Mouse (Mus musculus) ES-E14 (cell line): Measurements from ENCODE around the gene Fbxo21. TPM values are rescaled to one million over a fixed set of nuclear protein-coding genes. Genes with fewer than 3 reads are reported as not detected.

ENCODE experiments used
- DNase-seq: peaks from one replicate; pipeline ENCODE4 v3.0.0-alpha.2; 2013; ENCODE audit warnings: low read depth, low spot score
- H3K27ac ChIP-seq: 2 replicates; pipeline ENCODE4 v1.5.1; 2012; ENCODE audit warnings: low read depth, mild to moderate bottlenecking, low read length, moderate library complexity, mixed read lengths; ENCODE audit not compliant: poor library complexity, insufficient read depth, severe bottlenecking
- H3K36me3 ChIP-seq: 2 replicates; pipeline ENCODE4 v1.6.1; 2012; ENCODE audit warnings: mild to moderate bottlenecking, low read length, moderate library complexity, mixed read lengths; ENCODE audit not compliant: control insufficient read depth, poor library complexity, insufficient read depth, severe bottlenecking
- H3K4me1 ChIP-seq, 2 experiments: fragments of 150-350 bp in 1 of 2; sonication (generic) in 1 of 2; 2 replicates each; pipeline ENCODE4 v1.6.1; 2012; ENCODE audit warnings: low read length in 2 of 2, mild to moderate bottlenecking in 1 of 2, mixed read lengths in 1 of 2; ENCODE audit not compliant: control insufficient read depth in 2 of 2, insufficient read depth in 2 of 2, poor library complexity in 1 of 2
- H3K4me3 ChIP-seq, 2 experiments: fragments of 150-350 bp in 1 of 2; sonication (generic) in 1 of 2; 2 replicates each; pipeline ENCODE4 v1.5.1; 2012; ENCODE audit warnings: low read length in 2 of 2, low read depth in 1 of 2, mild to moderate bottlenecking in 1 of 2, mixed read lengths in 1 of 2; ENCODE audit not compliant: insufficient read depth in 1 of 2, poor library complexity in 1 of 2, severe bottlenecking in 1 of 2
- H3K9ac ChIP-seq: 2 replicates; pipeline ENCODE4 v1.6.1; 2012; ENCODE audit warnings: low read depth, mild to moderate bottlenecking, low read length, mixed read lengths; ENCODE audit not compliant: poor library complexity, insufficient read depth, severe bottlenecking
- H3K9me3 ChIP-seq: fragments of 150-350 bp; sonication (generic); 2 replicates; pipeline ENCODE4 v1.6.1; 2012; ENCODE audit warnings: low read depth, mild to moderate bottlenecking, low read length; ENCODE audit not compliant: control insufficient read depth, insufficient read depth
- CHD2 ChIP-seq: IDR thresholded peaks from 2 replicates; pipeline ENCODE4 v1.6.1; 2014; ENCODE audit warnings: mild to moderate bottlenecking, low read depth, low read length, inconsistent platforms
- HCFC1 ChIP-seq: IDR thresholded peaks from 2 replicates; pipeline ENCODE4 v1.6.1; 2012; ENCODE audit warnings: low read length, inconsistent platforms, borderline replicate concordance; ENCODE audit not compliant: insufficient read depth
- MAFK ChIP-seq: IDR thresholded peaks from 2 replicates; pipeline ENCODE4 v1.6.1; 2014; ENCODE audit warnings: mild to moderate bottlenecking, low read depth, low read length, inconsistent platforms; ENCODE audit not compliant: insufficient read depth
- ZC3H11A ChIP-seq: IDR thresholded peaks from 2 replicates; pipeline ENCODE4 v1.6.1; 2012; ENCODE audit warnings: low read depth, mild to moderate bottlenecking, inconsistent platforms, low read length, borderline replicate concordance
- ZNF384 ChIP-seq: IDR thresholded peaks from 2 replicates; pipeline ENCODE4 v1.6.1; 2012; ENCODE audit warnings: low read depth, low read length, inconsistent platforms
- in situ Hi-C, 2 experiments: fragments of 600-800 bp; cut with MboI; formaldehyde crosslinking; loops; one replicate each; pipeline ENCODE4 v1.15.1; 2025; ENCODE audit warnings: low sequenced_read_pairs in 2 of 2, inconsistent platforms in 1 of 2; ENCODE audit not compliant: unreplicated experiment in 2 of 2
- total RNA-seq: library from RNA; depleted of rRNA; stranded (reverse); fragments of 300-350 nt; gene quantifications from 2 replicates; pipeline ENCODE4 v1.2.3, GENCODE M21; 2012

The Fbxo21 gene
- total RNA-seq, 1 experiment = 23.2 TPM

- Histone ChIP-seq H3K27ac (no peak overlapping the region), H3K36me3 (no peaks in the 10 kb centered on the region), H3K4me3 (peak overlapping the region; percentile 24 to 29; a peak in 2 of 4 replicates), H3K9me3 (no peaks in the 10 kb centered on the region), H3K4me1 (peaks cover 7 to 22% of the 10 kb centered on the region in 2 experiments), H3K9ac (no peak overlapping the region)
- TF ChIP-seq HCFC1 (no peak), CHD2 (no peak), ZNF384 (no peak), ZC3H11A (no peak), MAFK (no peak)
- DNase-seq = no peak
- in situ Hi-C loops = no loop called here
These were observed 61.4 kb downstream of the Fbxo21 start for GRCm38 (mm10) chr5:118037798-118038484.

- no peak overlapping the region for H3K27ac ChIP-seq
- DNase-seq = no peak
These were observed 62.7 kb downstream of the Fbxo21 start for GRCm38 (mm10) chr5:118039241-118039668.

GRCm38 (mm10) chr5:118042599-118042998, 66.1 kb downstream of the Fbxo21 start:
- H3K9me3 ChIP-seq = no peaks in the 10 kb centered on the region
- no peak overlapping the region for H3K27ac ChIP-seq
- H3K4me3 ChIP-seq = no peak overlapping the region
- no peak overlapping the region for H3K9ac ChIP-seq
- peaks cover 4 to 11% of the 10 kb centered on the region in 2 experiments for H3K4me1 ChIP-seq
- H3K36me3 ChIP-seq = no peaks in the 10 kb centered on the region
- no peak for DNase-seq
- in situ Hi-C loops = no loop called here
- no peak for TF ChIP-seq CHD2
- no peak for TF ChIP-seq ZC3H11A
- TF ChIP-seq HCFC1 = no peak
- TF ChIP-seq MAFK = no peak
- TF ChIP-seq ZNF384 = no peak

More at GRCm38 (mm10) chr5:118039241-118039668, 62.7 kb downstream of the Fbxo21 start:
- H3K9ac ChIP-seq = no peak overlapping the region
- no peaks in the 10 kb centered on the region for H3K9me3 ChIP-seq
- H3K36me3 ChIP-seq = no peaks in the 10 kb centered on the region
- H3K4me1 ChIP-seq = peaks cover 7 to 19% of the 10 kb centered on the region in 2 experiments
- in situ Hi-C loops = no loop called here
- no peak for TF ChIP-seq ZC3H11A
- TF ChIP-seq CHD2 = no peak
- TF ChIP-seq ZNF384 = no peak
- no peak for TF ChIP-seq HCFC1
- TF ChIP-seq MAFK = no peak
- no peak overlapping the region for H3K4me3 ChIP-seq

- Histone ChIP-seq H3K27ac (no peak overlapping the region), H3K4me1 (peaks cover 0 to 6% of the 10 kb centered on the region in 2 experiments; a peak in 1 of 4 replicates), H3K4me3 (no peak overlapping the region), H3K9me3 (no peaks in the 10 kb centered on the region), H3K36me3 (no peaks in the 10 kb centered on the region), H3K9ac (no peak overlapping the region)
- DNase-seq = no peak
- no peak for TF ChIP-seq HCFC1
- no peak for TF ChIP-seq ZC3H11A
- TF ChIP-seq MAFK = no peak
- 0 out of 2 replicates have a peak, but pooled peaks have one; percentile 40 for TF ChIP-seq CHD2
- in situ Hi-C loops = no loop called here
These were observed 67.2 kb downstream of the Fbxo21 start for GRCm38 (mm10) chr5:118043761-118044160.
